Mouse (Mus musculus) heart, embryonic 13.5 days (tissue): ENCODE measurements at regions not wholly inside any gene's neighbourhood (a gene's known extent, or its start where the extent isn't known, plus 50 kb on each side); places are given as distances from the start of the nearest gene placed in this dataset.

Source experiments
- ATAC-seq: fragments of 200-750 bp; cut with Nextera tagmentation; 2 replicates; pipeline ENCODE4 v1.8.0; 2017; ENCODE audit warnings: moderate TSS enrichment; ENCODE audit not compliant: insufficient number of reproducible peaks, low FRiP score, low TSS enrichment; ENCODE audit errors: extremely low read depth
- H3K27ac ChIP-seq: fragments of 300-500 bp; sonication (generic); replicated peaks from 2 replicates; pipeline ENCODE4 v1.5.1; 2015; ENCODE audit warnings: moderate library complexity, mild to moderate bottlenecking, inconsistent platforms
- H3K27me3 ChIP-seq: fragments of 300-500 bp; sonication (generic); replicated peaks from 2 replicates; pipeline ENCODE4 v1.6.1; 2015; ENCODE audit warnings: mild to moderate bottlenecking, inconsistent platforms
- H3K36me3 ChIP-seq: fragments of 300-500 bp; sonication (generic); 2 replicates; pipeline ENCODE4 v1.6.1; 2015; ENCODE audit warnings: mild to moderate bottlenecking, inconsistent platforms
- H3K4me1 ChIP-seq: fragments of 300-500 bp; sonication (generic); 2 replicates; pipeline ENCODE4 v1.6.1; 2015; ENCODE audit warnings: inconsistent platforms
- H3K4me2 ChIP-seq: fragments of 300-500 bp; sonication (generic); 2 replicates; pipeline ENCODE4 v1.6.1; 2015; ENCODE audit warnings: inconsistent platforms, mild to moderate bottlenecking, moderate library complexity
- H3K4me3 ChIP-seq: fragments of 300-500 bp; sonication (generic); 2 replicates; pipeline ENCODE4 v1.5.1; 2015; ENCODE audit warnings: moderate library complexity, mild to moderate bottlenecking, inconsistent platforms
- H3K9ac ChIP-seq: fragments of 300-500 bp; sonication (generic); 2 replicates; pipeline ENCODE4 v1.6.1; 2015; ENCODE audit warnings: inconsistent platforms, mild to moderate bottlenecking, moderate library complexity
- H3K9me3 ChIP-seq: fragments of 300-500 bp; sonication (generic); 2 replicates; pipeline ENCODE4 v1.6.1; 2016; ENCODE audit warnings: inconsistent platforms
- WGBS: fragments of 180-500 bp; shearing (Covaris S2); methylation state at CpG from one replicate; pipeline ENCODE4 v1.1.7; 2015; ENCODE audit warnings: mixed read lengths; 5-methylcytosine and 5-hydroxymethylcytosine counted together

GRCm38 (mm10) chr4:82186892-82187291 is 518.7 kb downstream of the Nfib start:
- no peaks in the 10 kb centered on the region for H3K4me1 ChIP-seq
- WGBS: 79% methylated on average over 3 of the region's 3 CpGs
- ATAC-seq: no peak

GRCm38 (mm10) chr4:82183974-82184373 is 521.6 kb downstream of the Nfib start:
- H3K9ac ChIP-seq: no peak overlapping the region
- H3K4me2 ChIP-seq: no peak overlapping the region
- H3K4me1 ChIP-seq: no peaks in the 10 kb centered on the region
- no peak overlapping the region for H3K27ac ChIP-seq
- H3K27me3 ChIP-seq: no peaks in the 10 kb centered on the region
- WGBS: 70% methylated on average over 1 of the region's 1 CpGs
- H3K9me3 ChIP-seq: no peaks in the 10 kb centered on the region
- ATAC-seq: no peak
- H3K4me3 ChIP-seq: no peak overlapping the region
- no peaks in the 10 kb centered on the region for H3K36me3 ChIP-seq

More at GRCm38 (mm10) chr4:82186892-82187291, 518.7 kb downstream of the Nfib start:
- H3K27me3 ChIP-seq: no peaks in the 10 kb centered on the region
- no peaks in the 10 kb centered on the region for H3K9me3 ChIP-seq
- H3K27ac ChIP-seq: no peak overlapping the region
- no peak overlapping the region for H3K4me3 ChIP-seq
- no peak overlapping the region for H3K9ac ChIP-seq
- H3K36me3 ChIP-seq: no peaks in the 10 kb centered on the region
- no peak overlapping the region for H3K4me2 ChIP-seq

GRCm38 (mm10) chr4:82178112-82178511 is 527.4 kb downstream of the Nfib start:
- no peak overlapping the region for H3K4me3 ChIP-seq
- H3K27ac ChIP-seq: no peak overlapping the region
- no peak overlapping the region for H3K4me2 ChIP-seq
- H3K9ac ChIP-seq: no peak overlapping the region
- 0 out of 2 replicates have a peak, but pooled peaks cover 2% of the 10 kb centered on the region for H3K9me3 ChIP-seq
- 67% methylated on average over 5 of the region's 5 CpGs for WGBS
- no peaks in the 10 kb centered on the region for H3K27me3 ChIP-seq
- ATAC-seq: no peak
- H3K36me3 ChIP-seq: no peaks in the 10 kb centered on the region
- H3K4me1 ChIP-seq: no peaks in the 10 kb centered on the region; the same call in 1 of the 2 replicates

- Histone ChIP-seq H3K27ac (no peak overlapping the region), H3K27me3 (no peaks in the 10 kb centered on the region), H3K9me3 (peaks cover 2% of the 10 kb centered on the region; the same call in 1 of the 2 replicates), H3K4me3 (no peak overlapping the region), H3K4me2 (no peak overlapping the region), H3K9ac (no peak overlapping the region), H3K4me1 (no peaks in the 10 kb centered on the region; the same call in 1 of the 2 replicates), H3K36me3 (no peaks in the 10 kb centered on the region)
- WGBS: 91% methylated on average over 8 of the region's 8 CpGs
- no peak for ATAC-seq
These were observed 528.8 kb downstream of the Nfib start for GRCm38 (mm10) chr4:82176723-82177122.

- no peak overlapping the region for H3K4me2 ChIP-seq
- H3K4me1 ChIP-seq: peaks cover 6% of the 10 kb centered on the region
- no peak overlapping the region for H3K9ac ChIP-seq
- 70% methylated on average over 17 of the region's 17 CpGs for WGBS
- no peaks in the 10 kb centered on the region for H3K36me3 ChIP-seq
- no peak overlapping the region; the same call in 1 of the 2 replicates for H3K27ac ChIP-seq
- H3K27me3 ChIP-seq: no peaks in the 10 kb centered on the region
- no peaks in the 10 kb centered on the region; the same call in 1 of the 2 replicates for H3K9me3 ChIP-seq
- H3K4me3 ChIP-seq: no peak overlapping the region
- no peak for ATAC-seq
These were observed 532.0 kb downstream of the Nfib start for GRCm38 (mm10) chr4:82173461-82174085.

GRCm38 (mm10) chr4:82170930-82171329 is 534.6 kb downstream of the Nfib start:
- H3K4me1 ChIP-seq: peaks cover 30% of the 10 kb centered on the region
- H3K27ac ChIP-seq: no peak overlapping the region
- H3K27me3 ChIP-seq: no peaks in the 10 kb centered on the region
- no peak overlapping the region for H3K4me3 ChIP-seq
- 56% methylated on average over 4 of the region's 4 CpGs for WGBS
- no peak overlapping the region for H3K4me2 ChIP-seq
- H3K36me3 ChIP-seq: no peaks in the 10 kb centered on the region
- no peak for ATAC-seq
- no peaks in the 10 kb centered on the region; the same call in 1 of the 2 replicates for H3K9me3 ChIP-seq
- no peak overlapping the region for H3K9ac ChIP-seq

GRCm38 (mm10) chr4:82168032-82168431 is 537.5 kb downstream of the Nfib start:
- Histone ChIP-seq H3K27me3 (no peaks in the 10 kb centered on the region), H3K4me2 (no peak overlapping the region), H3K27ac (no peak overlapping the region), H3K9me3 (no peaks in the 10 kb centered on the region; the same call in 1 of the 2 replicates), H3K4me1 (peaks cover 47% of the 10 kb centered on the region), H3K9ac (no peak overlapping the region), H3K4me3 (no peak overlapping the region), H3K36me3 (no peaks in the 10 kb centered on the region)
- WGBS: 66% methylated on average over 5 of the region's 5 CpGs
- ATAC-seq: no peak

- Histone ChIP-seq H3K9ac (no peak overlapping the region), H3K4me3 (no peak overlapping the region), H3K4me1 (peaks cover 47% of the 10 kb centered on the region), H3K4me2 (no peak overlapping the region), H3K36me3 (no peaks in the 10 kb centered on the region), H3K9me3 (no peaks in the 10 kb centered on the region; the same call in 1 of the 2 replicates), H3K27ac (no peak overlapping the region), H3K27me3 (no peaks in the 10 kb centered on the region)
- ATAC-seq: no peak
- 65% methylated on average over 5 of the region's 5 CpGs for WGBS
These were observed 538.2 kb downstream of the Nfib start for GRCm38 (mm10) chr4:82167396-82167795.

GRCm38 (mm10) chr4:82166826-82167225 is 538.7 kb downstream of the Nfib start:
- 92% methylated on average over 1 of the region's 1 CpGs for WGBS
- H3K36me3 ChIP-seq: no peaks in the 10 kb centered on the region
- no peaks in the 10 kb centered on the region for H3K27me3 ChIP-seq
- no peaks in the 10 kb centered on the region for H3K9me3 ChIP-seq
- no peak for ATAC-seq
- no peak overlapping the region for H3K9ac ChIP-seq
- no peak overlapping the region for H3K27ac ChIP-seq
- no peak overlapping the region for H3K4me3 ChIP-seq
- H3K4me2 ChIP-seq: no peak overlapping the region
- H3K4me1 ChIP-seq: peaks cover 47% of the 10 kb centered on the region

GRCm38 (mm10) chr4:82166087-82166486 is 539.5 kb downstream of the Nfib start:
- no peak for ATAC-seq

GRCm38 (mm10) chr4:82164058-82164457 is 541.5 kb downstream of the Nfib start:
- no peak overlapping the region for H3K4me3 ChIP-seq
- 43% methylated on average over 1 of the region's 1 CpGs for WGBS
- no peaks in the 10 kb centered on the region for H3K36me3 ChIP-seq
- H3K9ac ChIP-seq: no peak overlapping the region
- H3K4me2 ChIP-seq: no peak overlapping the region
- H3K4me1 ChIP-seq: peaks cover 53% of the 10 kb centered on the region
- peak overlapping the region; percentile 37 for H3K27ac ChIP-seq
- ATAC-seq: no peak; the same call in 1 of the 2 replicates
- no peaks in the 10 kb centered on the region for H3K27me3 ChIP-seq
- H3K9me3 ChIP-seq: no peaks in the 10 kb centered on the region

More at GRCm38 (mm10) chr4:82166087-82166486, 539.5 kb downstream of the Nfib start:
- no peak overlapping the region for H3K4me3 ChIP-seq
- H3K4me2 ChIP-seq: no peak overlapping the region
- no peak overlapping the region for H3K9ac ChIP-seq
- 64% methylated on average over 6 of the region's 6 CpGs for WGBS
- H3K27me3 ChIP-seq: no peaks in the 10 kb centered on the region
- H3K27ac ChIP-seq: no peak overlapping the region
- no peaks in the 10 kb centered on the region for H3K9me3 ChIP-seq
- H3K4me1 ChIP-seq: peaks cover 46% of the 10 kb centered on the region
- no peaks in the 10 kb centered on the region for H3K36me3 ChIP-seq

GRCm38 (mm10) chr4:82161818-82162217 is 543.7 kb downstream of the Nfib start:
- Histone ChIP-seq H3K4me2 (no peak overlapping the region), H3K27ac (no peak overlapping the region), H3K27me3 (no peaks in the 10 kb centered on the region), H3K9ac (no peak overlapping the region), H3K9me3 (no peaks in the 10 kb centered on the region), H3K4me3 (no peak overlapping the region), H3K36me3 (no peaks in the 10 kb centered on the region), H3K4me1 (peaks cover 38% of the 10 kb centered on the region)
- 64% methylated on average over 2 of the region's 2 CpGs for WGBS
- no peak for ATAC-seq
